Mouse (Mus musculus) heart, postnatal 14 days (tissue): ENCODE measurements around the gene Gm10518. TPM values are rescaled to one million over a fixed set of nuclear protein-coding genes. Genes with fewer than 3 reads are reported as not detected.
"Not testable (repeated sequence)": the region's sequence is repeated elsewhere in the genome, so short reads cannot be mapped to it uniquely, and the experiment has no call there.

Experiments
- DNase-seq, 2 experiments: peaks; one replicate each; pipeline ENCODE4 v3.0.0; 2021 to 2022
- intact Hi-C: fragments of 180-260 bp; cut with DNase I; formaldehyde crosslinking; loops from one replicate; pipeline ENCODE4 v1.15.1; 2025
- long read RNA-seq, 2 experiments: library from polyadenylated mRNA; stranded (forward); transcript quantifications; one replicate each; pipeline ENCODE4 v2.0.0; 2021
- total RNA-seq, 2 experiments: library from RNA; stranded (reverse); gene quantifications; 2 replicates each; pipeline ENCODE4 v1.2.3; 2021

Gene Gm10518
- not detected for total RNA-seq
- long read RNA-seq, experiment 1, result 0 reads
- long read RNA-seq, experiment 2, result 0 reads

- peak; percentile 64 to 76 for DNase-seq
- intact Hi-C loops, result loop anchor here (2.0 kb wide), 1 partner anchor 42 kb away; no protein-coding TSS in a partner anchor
Measured at GRCm38 (mm10) chr1:179802610-179803512, at the start of gene Gm10518. Gene Gm10518 (plus strand): TSS chr1:179803376.

- no peak for DNase-seq
- intact Hi-C loops, result no loop called here
Measured at GRCm38 (mm10) chr1:179756477-179756876, 46.7 kb upstream of the Gm10518 start.

GRCm38 (mm10) chr1:179760086-179760485, 43.1 kb upstream of the Gm10518 start:
- intact Hi-C loops, result no loop called here

GRCm38 (mm10) chr1:179760553-179760952, 42.6 kb upstream of the Gm10518 start:
- no peak for DNase-seq
- intact Hi-C loops, result no loop called here

More at GRCm38 (mm10) chr1:179760086-179760485, 43.1 kb upstream of the Gm10518 start:
- DNase-seq, result no peak

GRCm38 (mm10) chr1:179776831-179777230, 26.3 kb upstream of the Gm10518 start:
- DNase-seq, result no peak
- intact Hi-C loops, result no loop called here

GRCm38 (mm10) chr1:179784098-179784497, 19.1 kb upstream of the Gm10518 start:
- intact Hi-C loops, result no loop called here
- DNase-seq, result no peak

GRCm38 (mm10) chr1:179785502-179785901, 17.7 kb upstream of the Gm10518 start:
- no peak for DNase-seq
- intact Hi-C loops, result no loop called here

GRCm38 (mm10) chr1:179787281-179787680, 15.9 kb upstream of the Gm10518 start:
- intact Hi-C loops, result no loop called here
- DNase-seq, result no peak

- intact Hi-C loops, result no loop called here
Measured at GRCm38 (mm10) chr1:179798794-179799193, 4.4 kb upstream of the Gm10518 start.

GRCm38 (mm10) chr1:179803513-179804139, 450 bp downstream of the Gm10518 start, which contains the start of gene Ahctf1:
Gene Ahctf1 (minus strand): TSS chr1:179803680.
- peak; percentile 99 for DNase-seq
- intact Hi-C loops, result loop anchor here (2.0 kb wide), 1 partner anchor 41 kb away; no protein-coding TSS in a partner anchor

More at GRCm38 (mm10) chr1:179798794-179799193, 4.4 kb upstream of the Gm10518 start:
- DNase-seq, result no peak

- DNase-seq, result peak; percentile 18 to 36
- intact Hi-C loops, result no loop called here
Measured at GRCm38 (mm10) chr1:179804140-179804881, 1.1 kb downstream of the Gm10518 start.

- intact Hi-C loops, result no loop called here
- no peak for DNase-seq
Measured at GRCm38 (mm10) chr1:179805751-179806150, 2.6 kb downstream of the Gm10518 start.

- DNase-seq, result no peak
- intact Hi-C loops, result no loop called here
Measured at GRCm38 (mm10) chr1:179807468-179807867, 4.3 kb downstream of the Gm10518 start.

- no peak for DNase-seq
- intact Hi-C loops, result no loop called here
Measured at GRCm38 (mm10) chr1:179808300-179808699, 5.1 kb downstream of the Gm10518 start.

- no peak for DNase-seq
- intact Hi-C loops, result no loop called here
Measured at GRCm38 (mm10) chr1:179813385-179813784, 10.2 kb downstream of the Gm10518 start.

GRCm38 (mm10) chr1:179814616-179815015, 11.4 kb downstream of the Gm10518 start:
- intact Hi-C loops, result no loop called here
- DNase-seq, result no peak

- intact Hi-C loops, DNase-seq: not testable (repeated sequence)
Measured at GRCm38 (mm10) chr1:179818490-179819278, 15.5 kb downstream of the Gm10518 start.

GRCm38 (mm10) chr1:179824549-179824948, 21.4 kb downstream of the Gm10518 start:
- no peak for DNase-seq
- intact Hi-C loops, result no loop called here

GRCm38 (mm10) chr1:179828051-179828450, 24.9 kb downstream of the Gm10518 start:
- intact Hi-C loops, result no loop called here
- no peak for DNase-seq

- intact Hi-C loops, result no loop called here
- no peak for DNase-seq
Measured at GRCm38 (mm10) chr1:179828900-179829299, 25.7 kb downstream of the Gm10518 start.
